Comparison of ENCODE assay signal across 8 mouse cellular contexts in the genomic region with DNA sequence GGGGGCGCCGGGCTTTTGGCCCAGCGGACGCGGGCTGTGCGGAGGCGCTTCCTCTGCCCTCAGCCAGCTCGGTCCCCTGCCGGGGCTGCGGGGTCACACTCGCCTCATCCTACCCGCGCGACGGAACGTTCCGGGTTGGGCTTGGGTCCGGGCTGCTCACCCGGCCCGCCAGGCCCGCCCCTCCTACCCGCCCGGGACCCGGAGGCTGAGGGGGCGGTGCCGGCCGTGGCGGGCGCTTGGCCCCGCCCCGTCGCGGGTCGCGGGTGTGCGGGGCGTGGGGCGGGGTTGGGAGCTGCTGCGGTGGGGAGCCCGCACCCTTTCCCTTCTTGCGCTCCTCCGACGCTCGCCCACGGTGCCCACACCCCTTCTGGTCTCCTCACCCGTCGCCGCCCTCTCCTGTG. TPM values are rescaled to one million over a fixed set of nuclear protein-coding genes. Genes with fewer than 3 reads are reported as not detected.
DNase-seq lines count a peak whose midpoint lies in the region; ATAC-seq lines count a peak whose summit lies in the region.

No protein-coding gene starts in this region.

- ATAC-seq in forebrain, embryonic 13.5 days = peak; percentile 77
- ATAC-seq in midbrain, embryonic 12.5 days (ENCODE audit: low FRiP score, low read depth) = peak; percentile 82
- no peak for ATAC-seq in monocyte, adult 5-6 weeks (replicated peaks; ENCODE audit: insufficient number of reproducible peaks, low FRiP score, low TSS enrichment, poor library complexity, severe bottlenecking)

- H3K9me3 ChIP-seq in forebrain, embryonic 13.5 days (replicated peaks) = no peaks in the 10 kb centered on the region
- H3K9me3 ChIP-seq in limb, embryonic 10.5 days (replicated peaks) = no peaks in the 10 kb centered on the region
- no peaks in the 10 kb centered on the region for H3K9me3 ChIP-seq in midbrain, embryonic 12.5 days

- H3K4me1 ChIP-seq in forebrain, embryonic 13.5 days = peaks cover 4% of the 10 kb centered on the region; the same call in 1 of the 2 replicates
- peaks cover 9% of the 10 kb centered on the region for H3K4me1 ChIP-seq in limb, embryonic 10.5 days
- peaks cover 13% of the 10 kb centered on the region for H3K4me1 ChIP-seq in midbrain, embryonic 12.5 days

- peak overlapping the region; percentile 83 for H3K4me2 ChIP-seq in forebrain, embryonic 13.5 days
- peak overlapping the region; percentile 65 for H3K4me2 ChIP-seq in midbrain, embryonic 12.5 days (replicated peaks)

- peak overlapping the region; percentile 76 for H3K27ac ChIP-seq in forebrain, embryonic 13.5 days
- peak overlapping the region; percentile 93 for H3K27ac ChIP-seq in limb, embryonic 10.5 days
- peak overlapping the region; percentile 87 for H3K27ac ChIP-seq in midbrain, embryonic 12.5 days (replicated peaks)

- under 1% methylated on average over 47 of the region's 48 CpGs for WGBS in forebrain, embryonic 13.5 days
- WGBS in limb, embryonic 10.5 days = under 1% methylated on average over 40 of the region's 48 CpGs
- WGBS in midbrain, embryonic 12.5 days = 0% methylated on average over 31 of the region's 48 CpGs

- no peaks in the 10 kb centered on the region for H3K36me3 ChIP-seq in forebrain, embryonic 13.5 days (ENCODE audit: poor library complexity, severe bottlenecking)
- H3K36me3 ChIP-seq in limb, embryonic 10.5 days = no peaks in the 10 kb centered on the region
- no peaks in the 10 kb centered on the region for H3K36me3 ChIP-seq in midbrain, embryonic 12.5 days

- peak; percentile 50 for DNase-seq in layer of hippocampus, adult 11-12 months (ENCODE audit: low spot score)
- no peak for DNase-seq in layer of hippocampus, postnatal 25 days (ENCODE audit: extremely low spot score in 1 of 2, low spot score in 1 of 2)
- peak; percentile 64 to 80 for DNase-seq in adrenal gland, postnatal 36 days
- DNase-seq in limb, embryonic 10.5 days (ENCODE audit: low spot score) = no peak
- DNase-seq in right cerebral cortex, postnatal 10 days (ENCODE audit: low spot score in 2 of 2) = no peak

- H3K4me3 ChIP-seq in forebrain, embryonic 13.5 days = peak overlapping the region; percentile 86
- H3K4me3 ChIP-seq in limb, embryonic 10.5 days = peak overlapping the region; percentile 94
- H3K4me3 ChIP-seq in midbrain, embryonic 12.5 days = peak overlapping the region; percentile 85

- H3K9ac ChIP-seq in forebrain, embryonic 13.5 days = peak overlapping the region; percentile 89
- peak overlapping the region; percentile 90 for H3K9ac ChIP-seq in midbrain, embryonic 12.5 days (replicated peaks)

- H3K27me3 ChIP-seq in forebrain, embryonic 13.5 days = no peaks in the 10 kb centered on the region; the same call in 1 of the 2 replicates
- H3K27me3 ChIP-seq in limb, embryonic 10.5 days (ENCODE audit: low read depth, poor library complexity, severe bottlenecking) = no peaks in the 10 kb centered on the region
- H3K27me3 ChIP-seq in midbrain, embryonic 12.5 days = peaks cover 9% of the 10 kb centered on the region

RNA-seq across cellular contexts. Expression of gene A930002H24Rik, which starts 0.6 kb away (rescaled TPM):
- total RNA-seq in layer of hippocampus, postnatal 25 days (2021) = 1 to 10 TPM in 1 of 2 experiments, not detected in 1; 1.2 TPM
- total RNA-seq in adrenal gland, postnatal 36 days (2021) = 1 to 10 TPM in 1 of 2 experiments, not detected in 1; 1.1 TPM
- polyA plus RNA-seq in forebrain, embryonic 13.5 days (2015; fragmentation: Nextera tagmentation; extraction: Ambion mirVana) = 2.7 and 3.0 TPM in 2 replicates
- 1.0 and 1.5 TPM in 2 replicates for polyA plus RNA-seq in limb, embryonic 10.5 days (2016; fragmentation: Nextera tagmentation; extraction: Ambion mirVana)
- polyA plus RNA-seq in midbrain, embryonic 12.5 days (2016; fragmentation: Nextera tagmentation; extraction: Ambion mirVana) = 1.6 and 3.0 TPM in 2 replicates
- 3.2 TPM in 1 of 3 replicates, not detected in the others for total RNA-seq in monocyte, adult 5-6 weeks (2017)

RNA-seq across cellular contexts. Expression of gene Fer, which starts 1.3 kb away (rescaled TPM):
- 10 to 100 TPM; 33.0 TPM for total RNA-seq in layer of hippocampus, postnatal 25 days (2021)
- total RNA-seq in adrenal gland, postnatal 36 days (2021) = 10 to 100 TPM; 18.0 to 23.5 TPM
- 30.0 and 33.9 TPM in 2 replicates for polyA plus RNA-seq in forebrain, embryonic 13.5 days (2015; fragmentation: Nextera tagmentation; extraction: Ambion mirVana)
- polyA plus RNA-seq in limb, embryonic 10.5 days (2016; fragmentation: Nextera tagmentation; extraction: Ambion mirVana) = 19.1 and 25.4 TPM in 2 replicates
- 29.4 and 33.7 TPM in 2 replicates for polyA plus RNA-seq in midbrain, embryonic 12.5 days (2016; fragmentation: Nextera tagmentation; extraction: Ambion mirVana)
- total RNA-seq in monocyte, adult 5-6 weeks (2017) = 22.1 to 23.8 TPM (median 22.5 TPM) in 3 replicates

Comparison
In these comparisons a context has a peak if more than half of its experiments do, and no peak if none do; other contexts are left out.
1. DNase-seq: peak in layer of hippocampus, adult 11-12 months (single experiment) and adrenal gland, postnatal 36 days (2 of 2); none in layer of hippocampus, postnatal 25 days (0 of 2), limb, embryonic 10.5 days (single experiment) and right cerebral cortex, postnatal 10 days (0 of 2).
2. Peak in every context shown above with its lines, with median percentiles within 50 percentile points of each other: H3K27ac ChIP-seq and H3K4me3 ChIP-seq.